1 mouse cellular context compared by ENCODE assay signal in the genomic region with DNA sequence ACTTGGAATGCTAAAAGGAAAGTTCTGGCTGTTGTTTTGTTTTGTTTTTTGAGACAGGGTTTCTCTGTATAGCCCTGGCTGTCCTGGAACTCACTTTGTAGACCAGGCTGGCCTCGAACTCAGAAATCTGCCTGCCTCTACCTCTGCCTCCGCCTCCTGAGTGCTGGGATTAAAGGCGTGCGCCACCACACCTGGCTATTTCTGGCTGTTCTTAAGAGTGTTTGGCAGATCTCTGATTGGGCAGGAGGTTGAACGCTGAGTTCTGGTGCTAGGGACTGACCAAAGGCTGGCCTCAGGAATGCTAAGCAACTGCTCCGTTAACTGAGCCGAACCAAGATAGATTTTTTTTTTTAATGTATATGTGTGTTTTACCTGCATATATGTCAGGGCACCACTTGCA. TPM values are rescaled to one million over a fixed set of nuclear protein-coding genes. Genes with fewer than 3 reads are reported as not detected.
"Had no signal": no experiment of that assay in that cellular context is flagged by ENCODE, and none has a peak within 500 bp of the region (broad histone marks: within the 10 kb centered on the region; RNA-seq: fewer than 3 reads in every experiment).

No protein-coding gene starts in this region.

RNA-seq across cellular contexts. Expression of gene Bcar3, which starts 39.9 kb away (rescaled TPM):
- total RNA-seq: megakaryocyte-erythroid progenitor cell, adult 5-6 weeks had no signal
